Mouse (Mus musculus): ENCODE measurements around the gene Cuedc2. TPM values are rescaled to one million over a fixed set of nuclear protein-coding genes. Genes with fewer than 3 reads are reported as not detected.
A peak's percentile ranks its signal among the peaks of the same experiment; 100 is the strongest.

Gene Cuedc2
- polyA plus RNA-seq, 1 experiment from 2014 or later = 274 TPM

DNA sequence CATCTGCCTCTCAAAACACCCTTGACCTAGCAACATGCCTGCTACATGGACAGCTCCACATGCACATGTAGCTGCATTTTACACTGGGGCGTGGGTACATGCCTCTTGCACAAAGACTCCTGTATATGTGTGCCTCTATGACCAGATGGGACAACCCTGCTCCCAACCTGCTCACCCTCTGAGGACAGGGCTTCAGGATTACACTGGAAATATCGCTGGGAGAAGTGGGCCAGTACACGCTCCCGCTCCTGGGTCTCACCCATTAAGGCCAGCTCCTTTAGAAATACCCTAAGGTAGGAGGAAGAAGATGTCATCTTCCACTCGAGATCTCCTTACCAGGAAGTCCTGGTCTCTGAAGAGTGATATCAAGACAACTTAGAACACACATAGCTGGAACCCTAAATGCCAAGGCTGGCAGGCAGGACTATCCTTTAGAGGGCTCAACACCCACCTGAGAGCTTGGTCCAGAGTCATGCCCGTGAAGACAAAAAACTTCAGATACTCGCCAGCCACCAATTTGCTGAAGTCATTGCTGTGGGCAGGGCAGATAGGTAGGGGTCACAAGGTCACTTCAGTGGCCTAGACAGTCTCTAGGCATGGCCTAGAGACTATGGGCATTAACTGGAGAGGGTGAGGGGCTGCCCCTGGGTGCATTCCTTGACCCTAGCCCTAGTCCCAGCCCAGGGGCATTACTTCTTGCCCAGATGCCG, 18.3 kb downstream of the Cuedc2 start:
- 85% methylated on average over 8 of the region's 8 CpGs for WGBS
- DNase-seq (ENCODE audit: low spot score) (no peak), ATAC-seq (ENCODE audit: insufficient read depth, low FRiP score, low TSS enrichment) (no peak)
- no peak overlapping the region for H3K27ac ChIP-seq (ENCODE audit: low read depth, low read length)
- H3K9ac ChIP-seq (ENCODE audit: low read length) = no peak overlapping the region
- H3K4me3 ChIP-seq (ENCODE audit: low read depth, low read length) = no peak overlapping the region
- H3K36me3 ChIP-seq (ENCODE audit: control insufficient read depth, insufficient read depth, low read length) = no peaks in the 10 kb centered on the region
- H3K4me1 ChIP-seq (ENCODE audit: control insufficient read depth, insufficient read depth, low read length) = peaks cover 19% of the 10 kb centered on the region
- peaks cover 74% of the 10 kb centered on the region for H3K27me3 ChIP-seq (ENCODE audit: control insufficient read depth, insufficient read depth, low read length)
- no peak overlapping the region for H3K4me2 ChIP-seq (ENCODE audit: low read depth)
- H3K9me3 ChIP-seq (ENCODE audit: control insufficient read depth, low read length) = no peaks in the 10 kb centered on the region

DNA sequence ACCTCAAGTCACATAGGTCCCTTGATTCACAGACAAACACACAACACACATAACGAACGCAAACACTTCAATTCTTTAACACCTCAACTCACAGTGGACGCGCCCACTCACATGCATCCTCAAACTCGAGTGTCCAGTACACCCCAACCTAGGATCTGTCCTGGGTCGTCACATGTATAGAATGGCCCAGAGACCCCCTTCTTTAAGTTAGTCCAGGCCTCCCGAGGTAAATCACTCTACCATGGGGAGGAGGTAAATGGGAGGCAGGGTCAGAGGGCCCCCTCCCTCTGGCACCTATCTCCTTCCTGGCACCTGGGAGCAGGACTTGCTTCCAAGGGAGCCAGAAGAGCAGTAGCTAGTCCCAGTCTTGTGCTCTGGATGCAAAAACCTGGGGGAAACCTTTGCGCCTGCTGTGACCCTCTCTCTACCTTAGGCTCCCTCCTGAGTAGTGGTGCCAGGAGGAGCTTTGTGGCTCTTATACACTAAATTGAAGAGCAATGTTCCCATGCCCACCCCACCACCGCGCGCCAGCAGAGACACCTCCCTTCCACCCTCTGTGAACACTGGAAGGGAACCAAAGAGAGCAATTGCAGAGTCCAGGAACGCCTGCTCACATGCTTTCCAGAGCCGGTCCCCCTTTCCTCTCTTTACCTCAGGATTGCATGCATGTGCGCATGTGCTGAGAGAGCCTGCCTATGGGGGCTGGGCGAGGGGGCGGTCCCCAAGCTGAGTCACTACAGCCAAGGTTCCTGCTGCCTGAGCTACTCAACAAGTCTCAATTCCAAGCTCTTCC, 19.7 kb downstream of the Cuedc2 start:
- 13% methylated on average over 16 of the region's 16 CpGs for WGBS
- DNase-seq (ENCODE audit: low spot score) (peak; percentile 64), ATAC-seq (ENCODE audit: insufficient read depth, low FRiP score, low TSS enrichment) (no peak)
- H3K4me1 ChIP-seq (ENCODE audit: control insufficient read depth, insufficient read depth, low read length) = peaks cover 19% of the 10 kb centered on the region
- no peaks in the 10 kb centered on the region for H3K9me3 ChIP-seq (ENCODE audit: control insufficient read depth, low read length)
- no peak overlapping the region for H3K9ac ChIP-seq (ENCODE audit: low read length)
- peaks cover 77% of the 10 kb centered on the region for H3K27me3 ChIP-seq (ENCODE audit: control insufficient read depth, insufficient read depth, low read length)
- H3K4me3 ChIP-seq (ENCODE audit: low read depth, low read length) = no peak overlapping the region
- H3K27ac ChIP-seq (ENCODE audit: low read depth, low read length) = no peak overlapping the region
- H3K36me3 ChIP-seq (ENCODE audit: control insufficient read depth, insufficient read depth, low read length) = no peaks in the 10 kb centered on the region
- H3K4me2 ChIP-seq (ENCODE audit: low read depth) = no peak overlapping the region; the same call in 1 of the 2 replicates

DNA sequence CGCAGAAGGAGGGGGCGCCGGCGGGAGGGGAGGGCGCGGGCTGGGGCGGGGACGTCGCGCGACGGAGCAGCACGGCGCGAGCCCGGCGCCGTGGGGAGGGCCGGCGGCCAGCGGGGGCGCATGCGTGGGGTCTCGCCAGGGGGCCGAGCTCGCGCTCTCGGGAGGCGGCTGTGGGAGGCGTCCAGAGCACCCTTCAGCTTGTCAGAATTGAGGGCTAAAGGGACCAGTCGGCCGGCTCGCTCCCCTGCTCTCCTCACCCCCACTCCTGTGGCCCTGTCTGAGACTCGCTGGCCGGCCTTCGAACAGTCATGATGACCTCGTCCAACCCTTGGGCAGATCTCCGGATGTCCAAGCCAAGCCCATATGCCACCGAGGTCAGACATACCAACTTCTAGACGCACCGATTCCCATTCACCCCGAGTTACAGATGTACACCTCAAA, 20.5 kb downstream of the Cuedc2 start:
- Histone ChIP-seq H3K36me3 (ENCODE audit: control insufficient read depth, insufficient read depth, low read length) (no peaks in the 10 kb centered on the region), H3K9me3 (ENCODE audit: control insufficient read depth, low read length) (no peaks in the 10 kb centered on the region), H3K27me3 (ENCODE audit: control insufficient read depth, insufficient read depth, low read length) (peaks cover 81% of the 10 kb centered on the region), H3K4me3 (ENCODE audit: low read depth, low read length) (peak overlapping the region; percentile 40), H3K9ac (ENCODE audit: low read length) (peak overlapping the region; percentile 11; the same call in 1 of the 2 replicates), H3K4me1 (ENCODE audit: control insufficient read depth, insufficient read depth, low read length) (peaks cover 19% of the 10 kb centered on the region), H3K27ac (ENCODE audit: low read depth, low read length) (no peak overlapping the region), H3K4me2 (ENCODE audit: low read depth) (peak overlapping the region; percentile 49)
- 2% methylated on average over 33 of the region's 42 CpGs for WGBS
- no peak for DNase-seq (ENCODE audit: low spot score)
- no peak for ATAC-seq (ENCODE audit: insufficient read depth, low FRiP score, low TSS enrichment)

DNA sequence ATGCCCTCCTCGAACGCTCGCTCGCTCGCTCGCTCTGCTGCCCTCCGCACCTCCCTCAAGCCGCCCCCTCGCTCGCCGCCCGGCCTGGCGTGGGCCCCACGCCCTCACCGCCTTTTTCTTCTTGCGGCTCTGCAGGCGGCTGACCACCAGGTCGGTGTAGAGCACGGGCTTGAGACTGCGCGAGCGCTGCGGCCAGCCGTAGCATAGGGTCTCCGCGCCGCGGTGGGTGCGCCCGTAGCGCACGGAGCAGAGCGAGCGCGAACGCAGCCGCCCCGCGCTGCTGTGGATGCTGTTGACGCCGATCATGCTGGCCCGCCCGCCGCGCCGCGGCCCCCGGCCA, 21.0 kb downstream of the Cuedc2 start:
- Histone ChIP-seq H3K9me3 (ENCODE audit: control insufficient read depth, low read length) (no peaks in the 10 kb centered on the region), H3K4me2 (ENCODE audit: low read depth) (peak overlapping the region; percentile 49), H3K36me3 (ENCODE audit: control insufficient read depth, insufficient read depth, low read length) (no peaks in the 10 kb centered on the region), H3K4me3 (ENCODE audit: low read depth, low read length) (peak overlapping the region; percentile 40), H3K4me1 (ENCODE audit: control insufficient read depth, insufficient read depth, low read length) (peaks cover 19% of the 10 kb centered on the region), H3K27ac (ENCODE audit: low read depth, low read length) (no peak overlapping the region), H3K9ac (ENCODE audit: low read length) (peak overlapping the region; percentile 11; the same call in 1 of the 2 replicates), H3K27me3 (ENCODE audit: control insufficient read depth, insufficient read depth, low read length) (peaks cover 78% of the 10 kb centered on the region)
- no peak for ATAC-seq (ENCODE audit: insufficient read depth, low FRiP score, low TSS enrichment)
- WGBS = 1% methylated on average over 47 of the region's 48 CpGs
- no peak for DNase-seq (ENCODE audit: low spot score)

DNA sequence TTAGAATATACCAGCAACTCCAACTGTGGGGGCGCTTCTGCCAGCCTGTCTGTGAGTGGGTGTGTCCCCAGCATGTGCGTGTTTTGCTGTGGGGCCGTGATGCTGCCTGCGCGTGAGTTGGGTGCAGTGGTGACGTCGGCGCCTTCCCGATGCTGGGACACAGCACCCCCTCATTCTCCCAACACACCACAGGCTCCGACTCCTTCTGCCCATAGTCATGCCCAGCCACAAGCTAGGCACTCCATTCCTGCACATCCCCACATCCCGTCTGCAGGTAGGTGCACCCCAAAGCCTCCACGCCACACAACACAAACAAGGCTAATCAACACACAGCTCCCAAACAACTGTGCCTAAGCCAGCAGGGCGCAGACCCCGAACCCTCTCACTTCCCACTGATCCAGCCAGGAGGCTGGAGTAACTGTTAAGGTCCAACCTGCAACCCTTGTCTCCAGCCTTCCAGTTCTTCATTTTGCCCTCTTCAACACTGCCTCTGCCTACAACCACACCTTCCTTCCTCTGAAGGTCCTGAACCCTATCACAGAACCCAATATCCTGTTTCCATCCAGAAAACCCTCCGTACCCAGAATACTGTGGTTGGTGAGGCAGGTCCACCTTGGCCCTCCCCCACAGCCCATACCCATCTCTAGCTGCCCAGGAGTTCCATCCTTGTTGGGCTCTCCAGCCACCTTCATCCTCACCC, 21.5 kb downstream of the Cuedc2 start:
- H3K9ac ChIP-seq (ENCODE audit: low read length) = no peak overlapping the region; the same call in 1 of the 2 replicates
- H3K4me1 ChIP-seq (ENCODE audit: control insufficient read depth, insufficient read depth, low read length) = peaks cover 14% of the 10 kb centered on the region
- H3K4me3 ChIP-seq (ENCODE audit: low read depth, low read length) = peak overlapping the region; percentile 40
- no peaks in the 10 kb centered on the region for H3K9me3 ChIP-seq (ENCODE audit: control insufficient read depth, low read length)
- DNase-seq (ENCODE audit: low spot score) = no peak
- H3K4me2 ChIP-seq (ENCODE audit: low read depth) = peak overlapping the region; percentile 49
- 25% methylated on average over 15 of the region's 15 CpGs for WGBS
- H3K27ac ChIP-seq (ENCODE audit: low read depth, low read length) = no peak overlapping the region
- peaks cover 75% of the 10 kb centered on the region for H3K27me3 ChIP-seq (ENCODE audit: control insufficient read depth, insufficient read depth, low read length)
- no peaks in the 10 kb centered on the region for H3K36me3 ChIP-seq (ENCODE audit: control insufficient read depth, insufficient read depth, low read length)
- no peak for ATAC-seq (ENCODE audit: insufficient read depth, low FRiP score, low TSS enrichment)

DNA sequence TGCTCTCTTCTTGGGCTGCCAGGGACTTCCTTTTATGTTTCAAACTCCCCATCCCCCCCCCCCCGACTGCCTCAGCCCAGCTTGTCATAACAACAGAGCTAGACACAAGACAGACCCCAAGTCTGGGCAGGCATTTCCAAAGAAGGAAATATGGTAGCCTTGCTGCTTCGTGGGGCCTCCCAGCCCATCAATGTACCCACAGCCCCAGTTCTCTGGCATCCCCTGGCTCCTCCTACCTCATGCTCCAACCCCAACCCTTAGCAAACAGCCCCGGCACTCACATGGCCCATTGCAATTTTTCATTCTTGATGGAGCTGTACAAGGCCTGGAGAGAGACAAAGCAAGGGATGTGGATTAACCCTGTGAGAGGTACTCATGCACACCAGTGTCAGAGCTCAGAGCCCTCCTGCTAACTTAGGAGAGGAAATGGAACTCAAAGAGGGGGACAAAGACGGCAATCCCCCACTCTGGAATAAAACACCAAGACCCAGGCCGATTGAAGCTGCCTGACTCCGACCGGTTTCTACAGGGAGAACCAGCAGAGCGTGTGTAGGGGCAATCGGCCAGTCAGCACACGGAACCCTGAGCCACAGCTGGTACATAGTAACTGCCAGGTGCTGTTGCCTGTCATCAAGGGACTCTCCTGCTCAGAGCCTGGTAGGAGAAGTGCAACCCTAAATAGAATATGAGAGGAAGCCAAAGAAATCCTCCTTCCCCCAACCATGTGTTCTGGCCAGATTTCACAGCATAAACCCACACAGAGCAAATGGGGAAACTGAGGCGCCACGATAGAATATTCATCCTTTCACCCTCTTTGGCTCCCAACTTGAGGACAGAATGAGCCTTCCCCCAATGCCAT, 22.5 kb downstream of the Cuedc2 start:
- no peak for ATAC-seq (ENCODE audit: insufficient read depth, low FRiP score, low TSS enrichment)
- Histone ChIP-seq H3K4me2 (ENCODE audit: low read depth) (no peak overlapping the region), H3K4me1 (ENCODE audit: control insufficient read depth, insufficient read depth, low read length) (0 out of 2 replicates have a peak, but pooled peaks cover 7% of the 10 kb centered on the region), H3K27me3 (ENCODE audit: control insufficient read depth, insufficient read depth, low read length) (peaks cover 78% of the 10 kb centered on the region), H3K9me3 (ENCODE audit: control insufficient read depth, low read length) (no peaks in the 10 kb centered on the region), H3K27ac (ENCODE audit: low read depth, low read length) (no peak overlapping the region), H3K9ac (ENCODE audit: low read length) (no peak overlapping the region), H3K36me3 (ENCODE audit: control insufficient read depth, insufficient read depth, low read length) (no peaks in the 10 kb centered on the region), H3K4me3 (ENCODE audit: low read depth, low read length) (no peak overlapping the region)
- WGBS = 55% methylated on average over 12 of the region's 12 CpGs
- DNase-seq (ENCODE audit: low spot score) = no peak

DNA sequence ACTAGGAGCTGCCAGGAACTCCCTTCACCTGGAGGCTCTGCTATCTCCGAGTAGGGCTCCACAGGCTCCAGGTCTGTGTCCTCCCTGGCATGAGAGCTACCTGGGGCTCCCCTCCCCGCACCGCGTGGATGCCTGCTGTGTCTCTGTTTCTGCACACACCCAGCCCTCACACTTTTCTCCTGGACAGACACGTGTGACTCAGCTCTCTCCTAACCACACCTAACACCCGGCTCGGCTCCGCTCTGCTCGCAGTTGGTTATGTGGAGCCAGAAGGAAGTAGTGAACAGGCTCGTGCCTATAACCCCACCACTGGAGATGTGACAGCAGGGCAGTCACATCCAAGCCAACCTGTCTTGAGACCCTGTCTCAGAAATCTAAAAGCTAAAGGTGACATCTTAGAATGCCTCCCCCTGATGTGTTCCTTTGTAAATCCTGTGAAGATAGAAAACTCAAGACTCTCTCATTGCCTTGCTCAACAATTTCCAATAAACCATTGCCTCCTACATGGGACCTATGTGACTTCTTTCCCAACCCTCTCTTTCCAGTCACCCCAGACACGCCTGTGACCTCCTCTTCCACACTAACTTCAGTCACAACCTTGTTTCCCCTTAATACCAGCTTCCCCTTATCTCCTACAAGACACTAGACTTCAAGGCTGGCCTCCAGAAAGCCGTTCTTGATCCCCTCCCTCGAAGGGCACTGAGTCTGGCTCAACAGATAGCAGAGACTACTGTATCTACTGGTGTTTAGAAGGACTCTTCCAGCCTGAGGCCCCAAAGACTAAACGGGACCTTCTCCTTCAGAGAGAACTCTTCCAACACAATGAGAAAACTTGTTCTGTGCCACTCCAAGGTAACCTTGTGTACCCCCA, 23.4 kb downstream of the Cuedc2 start:
- H3K27me3 ChIP-seq (ENCODE audit: control insufficient read depth, insufficient read depth, low read length) = peaks cover 73% of the 10 kb centered on the region
- WGBS = 45% methylated on average over 14 of the region's 14 CpGs
- H3K4me1 ChIP-seq (ENCODE audit: control insufficient read depth, insufficient read depth, low read length) = 0 out of 2 replicates have a peak, but pooled peaks cover 7% of the 10 kb centered on the region
- no peaks in the 10 kb centered on the region for H3K36me3 ChIP-seq (ENCODE audit: control insufficient read depth, insufficient read depth, low read length)
- no peaks in the 10 kb centered on the region for H3K9me3 ChIP-seq (ENCODE audit: control insufficient read depth, low read length)
- ATAC-seq (ENCODE audit: insufficient read depth, low FRiP score, low TSS enrichment) (no peak), DNase-seq (ENCODE audit: low spot score) (no peak)
- no peak overlapping the region for H3K4me3 ChIP-seq (ENCODE audit: low read depth, low read length)
- H3K9ac ChIP-seq (ENCODE audit: low read length) = no peak overlapping the region
- H3K27ac ChIP-seq (ENCODE audit: low read depth, low read length) = no peak overlapping the region
- no peak overlapping the region for H3K4me2 ChIP-seq (ENCODE audit: low read depth)
